Mouse (Mus musculus) CH12.LX (cell line): ENCODE measurements around the gene Gm20388.

Experiments used
- CTCF ChIP-seq, 2 experiments: IDR thresholded peaks in 1 of 2; conservative IDR thresholded peaks in 1 of 2; 2 replicates each; pipeline ENCODE4 v1.5.1; 2011 to 2012; ENCODE audit warnings: low read depth in 2 of 2, low read length in 2 of 2, improper control_type of control experiment in 1 of 2, inconsistent platforms in 1 of 2, mild to moderate bottlenecking in 1 of 2, moderate library complexity in 1 of 2
- EP300 ChIP-seq: IDR thresholded peaks from 2 replicates; pipeline ENCODE4 v1.6.1; 2011; ENCODE audit warnings: low read length, improper control_type of control experiment
- HCFC1 ChIP-seq: IDR thresholded peaks from 2 replicates; pipeline ENCODE4 v1.6.1; 2012; ENCODE audit warnings: low read depth, mild to moderate bottlenecking, inconsistent platforms, low read length, improper control_type of control experiment
- JUN ChIP-seq: IDR thresholded peaks from 2 replicates; pipeline ENCODE4 v1.6.1; 2011; ENCODE audit warnings: low read depth, mild to moderate bottlenecking, low read length, improper control_type of control experiment, moderate library complexity; ENCODE audit not compliant: insufficient read depth
- JUND ChIP-seq: conservative IDR thresholded peaks from 2 replicates; pipeline ENCODE4 v1.6.1; 2011; ENCODE audit warnings: low read depth, low read length, improper control_type of control experiment
- MAX ChIP-seq: IDR thresholded peaks from 2 replicates; pipeline ENCODE4 v1.6.1; 2011; ENCODE audit warnings: low read length, improper control_type of control experiment
- POLR2A ChIP-seq: IDR thresholded peaks from 2 replicates; pipeline ENCODE4 v1.6.1; 2011; ENCODE audit warnings: low read depth, mild to moderate bottlenecking, improper control_type of control experiment, low read length
- POLR2AphosphoS2 ChIP-seq: IDR thresholded peaks from 2 replicates; pipeline ENCODE4 v1.6.1; 2011; ENCODE audit warnings: low read depth, low read length, improper control_type of control experiment
- SMC3 ChIP-seq: IDR thresholded peaks from 2 replicates; pipeline ENCODE4 v1.6.1; 2011; ENCODE audit warnings: low read depth, low read length, improper control_type of control experiment
- ZC3H11A ChIP-seq: IDR thresholded peaks from 2 replicates; pipeline ENCODE4 v1.6.1; 2012; ENCODE audit warnings: low read depth, mild to moderate bottlenecking, inconsistent platforms, low read length, improper control_type of control experiment
- ZNF384 ChIP-seq: IDR thresholded peaks from 2 replicates; pipeline ENCODE4 v1.6.1; 2012; ENCODE audit warnings: low read depth, low read length, improper control_type of control experiment, inconsistent platforms

DNA sequence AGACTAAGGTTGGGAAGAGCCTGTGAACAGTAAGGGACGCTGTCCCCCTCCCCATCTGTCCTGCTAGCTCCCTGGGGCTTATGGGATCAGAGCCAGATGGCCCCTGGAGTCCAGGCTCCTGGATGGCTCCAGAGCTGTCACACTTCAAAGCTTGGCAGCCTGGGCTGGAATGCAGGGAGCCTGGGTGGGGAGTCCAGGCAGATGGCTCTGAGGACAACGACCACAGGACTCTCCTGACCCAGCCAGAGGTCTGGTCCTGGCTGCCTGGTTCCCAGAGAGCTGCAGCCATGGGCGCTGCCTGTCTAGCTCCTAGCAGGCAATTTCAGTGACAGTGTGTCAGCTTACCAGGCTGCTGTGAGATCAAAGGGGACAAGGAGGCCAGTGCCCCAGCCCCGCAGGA, 984.4 kb downstream of the Gm20388 start:
- TF ChIP-seq POLR2A (no peak), JUN (no peak), POLR2AphosphoS2 (no peak), HCFC1 (no peak), CTCF (conservative IDR thresholded peaks at IDR 0.05 in 1 of 2, IDR thresholded peaks at IDR 0.05 in 1 of 2; ENCODE audit: low read depth in 2 of 2, low read length in 2 of 2) (no peak), MAX (no peak), JUND (no peak), EP300 (no peak), SMC3 (no peak), ZNF384 (no peak), ZC3H11A (no peak)
